Mouse (Mus musculus) 3T3-L1 (cell line): ENCODE measurements at regions not wholly inside any gene's neighbourhood (a gene's known extent, or its start where the extent isn't known, plus 50 kb on each side); places are given as distances from the start of the nearest gene placed in this dataset.
A peak's percentile ranks its signal among the peaks of the same experiment; 100 is the strongest.

ENCODE experiments used
- DNase-seq: peaks from one replicate; pipeline ENCODE4 v3.0.0-alpha.2; 2015; ENCODE audit warnings: low read depth, low spot score

DNA sequence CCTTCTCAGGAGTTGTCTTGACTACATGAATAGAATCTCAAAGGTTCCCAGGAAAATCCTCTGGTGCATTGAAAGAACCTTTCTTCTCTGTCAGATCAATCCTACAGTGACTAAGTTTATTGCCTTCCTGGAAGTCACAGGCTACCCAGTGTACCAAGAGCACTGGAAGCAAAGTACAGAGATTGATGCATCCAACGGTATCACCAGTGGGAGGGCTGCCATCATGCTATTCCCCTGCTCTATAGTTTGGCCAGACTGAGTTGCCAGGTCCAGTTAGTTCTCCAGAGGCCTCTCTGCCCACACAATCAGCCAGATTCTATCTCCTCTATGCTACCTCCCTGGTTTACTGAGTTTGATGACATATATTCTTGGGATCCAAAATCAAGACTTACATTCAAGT lies 96.9 kb upstream of the Gm6657 start:
- DNase-seq, result no peak

DNA sequence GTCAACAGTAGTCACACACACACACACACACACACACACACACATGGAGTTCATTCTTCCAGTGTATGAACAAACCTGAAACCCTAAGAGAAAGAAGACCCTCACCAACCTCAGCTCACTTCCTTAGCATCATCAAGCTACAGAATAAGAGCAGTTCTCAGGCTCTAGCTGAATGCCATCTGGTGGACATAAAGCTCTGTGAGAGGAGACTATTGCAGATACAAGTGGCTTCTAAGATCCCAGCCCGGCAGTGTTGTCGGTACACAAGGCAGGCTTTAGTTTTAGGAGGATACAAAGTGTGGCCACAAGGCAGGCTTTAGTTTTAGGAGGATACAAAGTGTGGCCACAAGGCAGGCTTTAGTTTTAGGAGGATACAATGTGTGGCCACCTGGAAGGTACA lies 96.3 kb upstream of the Gm6657 start:
- DNase-seq, result no peak

DNA sequence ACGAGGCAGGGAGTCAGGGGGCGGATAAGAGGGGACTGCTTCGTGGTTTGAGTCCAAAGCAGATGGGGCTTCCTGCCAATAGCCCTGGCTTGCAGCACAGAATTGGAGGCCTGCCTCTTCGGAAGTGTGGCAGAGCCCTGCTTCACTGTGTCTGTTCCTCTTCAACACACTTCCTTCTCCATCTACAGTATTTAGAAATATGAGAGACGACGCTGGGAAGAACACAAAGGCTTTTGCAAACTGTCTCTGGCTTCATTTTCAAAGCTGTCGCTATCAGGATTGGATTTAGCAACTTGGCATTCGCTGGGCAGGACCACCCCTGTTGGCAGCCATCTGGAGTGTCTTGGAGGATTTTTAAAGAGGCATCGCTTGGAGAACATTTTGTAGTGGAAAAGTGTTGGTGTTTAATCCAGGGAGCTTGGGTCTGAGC lies 95.3 kb upstream of the Gm6657 start:
- DNase-seq, result no peak

DNA sequence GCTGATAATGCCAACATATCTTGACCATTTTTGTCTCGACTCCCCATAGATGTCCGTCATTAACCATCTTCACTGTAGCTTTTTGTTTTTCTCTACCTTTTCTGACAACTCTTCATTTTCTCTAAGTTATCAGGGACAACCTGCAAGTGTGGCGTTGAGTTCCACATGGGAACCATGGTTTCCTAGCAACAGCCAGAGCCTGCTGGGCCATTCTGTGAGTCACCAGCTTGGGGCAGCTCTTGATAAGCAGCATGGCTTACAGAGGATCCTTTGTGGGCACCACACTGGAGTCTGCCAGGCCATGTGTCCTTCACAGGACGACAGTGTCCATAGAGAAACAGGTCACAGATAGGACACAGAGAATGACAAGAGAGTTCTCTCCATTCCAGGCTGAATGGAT lies 94.3 kb upstream of the Gm6657 start:
- peak; percentile 13 for DNase-seq

DNA sequence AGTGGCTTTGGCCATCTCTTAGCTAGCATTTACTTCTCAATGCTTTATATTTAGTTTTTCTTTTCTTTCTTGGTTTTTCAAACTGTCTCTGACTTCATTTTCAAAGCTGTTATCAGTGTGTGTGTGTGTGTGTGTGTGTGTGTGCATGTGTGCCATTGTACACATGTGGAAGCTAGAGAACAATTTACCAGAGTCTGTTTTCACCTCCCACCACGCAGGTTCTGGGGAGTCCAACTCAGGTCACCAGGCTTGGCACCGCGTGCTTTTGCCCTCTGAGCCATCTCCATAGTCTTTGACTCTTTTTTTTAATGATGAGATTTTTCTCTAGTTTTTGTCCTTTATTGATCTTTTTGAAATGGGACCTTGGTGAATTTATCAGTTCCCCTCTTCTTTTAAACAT lies 93.3 kb upstream of the Gm6657 start:
- DNase-seq, result no peak

DNA sequence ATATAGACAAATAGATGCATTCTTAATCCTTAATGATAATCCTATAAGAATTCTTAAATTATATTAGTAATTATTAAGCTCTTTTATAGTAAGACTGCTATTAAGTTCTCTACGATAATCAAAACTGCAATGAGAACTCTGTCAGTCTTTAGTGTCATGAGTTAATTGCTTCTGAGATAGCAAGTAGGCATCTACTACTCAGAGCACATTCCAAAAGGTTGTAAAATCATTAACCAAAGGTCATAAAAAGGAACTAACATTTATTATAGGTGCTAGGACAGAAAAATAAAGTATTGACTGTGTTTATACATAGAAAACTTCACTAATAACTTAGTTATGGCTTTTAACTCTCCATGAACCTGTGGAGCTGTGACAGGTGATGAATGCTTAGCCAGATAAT lies 84.1 kb upstream of the Gm6657 start:
- DNase-seq, result no peak

DNA sequence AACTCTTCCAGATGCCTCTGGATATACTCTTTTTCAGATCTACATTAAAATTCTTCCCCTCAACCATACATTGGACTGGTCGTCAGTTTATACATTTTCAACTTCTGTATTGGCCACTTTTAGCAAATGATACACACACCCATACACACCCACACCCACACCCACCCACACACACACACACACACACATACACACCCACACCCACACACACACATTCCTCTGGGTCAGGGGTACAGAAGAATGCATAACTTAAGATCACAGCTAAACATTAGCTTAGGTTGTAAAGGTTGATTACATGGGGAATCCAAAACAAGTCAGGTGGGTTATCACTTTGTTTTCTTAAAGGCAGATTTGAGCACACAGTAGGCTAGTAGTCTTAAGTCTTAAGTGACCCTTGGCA lies 75.9 kb upstream of the Gm6657 start:
- no peak for DNase-seq

DNA sequence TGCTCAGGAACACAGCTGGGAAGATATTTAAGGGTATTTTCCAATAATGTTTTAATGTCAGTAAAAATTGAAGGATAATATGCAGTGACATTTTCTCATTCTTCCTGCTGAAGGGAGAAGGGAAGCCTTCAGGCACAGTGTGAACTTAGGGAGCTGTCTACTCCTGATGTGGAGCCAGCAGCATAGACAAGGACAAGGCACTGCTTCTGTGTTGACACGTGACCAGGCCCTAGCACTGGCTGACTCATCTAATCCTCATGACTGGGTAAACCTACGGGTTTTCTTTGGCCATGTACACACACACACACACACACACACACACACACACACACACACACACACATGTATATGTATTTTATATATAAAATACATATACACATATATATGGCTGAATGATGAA lies 74.8 kb upstream of the Gm6657 start:
- peak; percentile 40 for DNase-seq

DNA sequence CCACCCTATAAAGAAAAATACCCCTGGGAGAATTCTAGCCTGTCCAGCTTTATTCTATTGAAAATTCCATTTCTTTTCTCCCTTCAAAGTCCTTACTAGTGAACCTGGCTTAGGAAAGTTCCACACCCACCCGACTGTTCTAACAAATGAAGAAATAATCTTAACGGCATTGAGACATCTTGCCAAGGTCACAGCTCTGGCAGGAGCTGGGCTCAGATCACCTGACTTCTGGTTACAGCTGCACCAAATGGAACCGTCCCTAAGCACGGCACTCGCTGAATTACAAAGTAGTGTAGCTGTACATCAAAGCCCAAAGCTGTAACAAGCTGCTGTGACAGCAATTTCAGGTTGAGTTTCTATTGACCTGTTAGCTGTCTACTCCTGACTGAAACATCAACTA lies 74.2 kb upstream of the Gm6657 start:
- DNase-seq, result no peak

DNA sequence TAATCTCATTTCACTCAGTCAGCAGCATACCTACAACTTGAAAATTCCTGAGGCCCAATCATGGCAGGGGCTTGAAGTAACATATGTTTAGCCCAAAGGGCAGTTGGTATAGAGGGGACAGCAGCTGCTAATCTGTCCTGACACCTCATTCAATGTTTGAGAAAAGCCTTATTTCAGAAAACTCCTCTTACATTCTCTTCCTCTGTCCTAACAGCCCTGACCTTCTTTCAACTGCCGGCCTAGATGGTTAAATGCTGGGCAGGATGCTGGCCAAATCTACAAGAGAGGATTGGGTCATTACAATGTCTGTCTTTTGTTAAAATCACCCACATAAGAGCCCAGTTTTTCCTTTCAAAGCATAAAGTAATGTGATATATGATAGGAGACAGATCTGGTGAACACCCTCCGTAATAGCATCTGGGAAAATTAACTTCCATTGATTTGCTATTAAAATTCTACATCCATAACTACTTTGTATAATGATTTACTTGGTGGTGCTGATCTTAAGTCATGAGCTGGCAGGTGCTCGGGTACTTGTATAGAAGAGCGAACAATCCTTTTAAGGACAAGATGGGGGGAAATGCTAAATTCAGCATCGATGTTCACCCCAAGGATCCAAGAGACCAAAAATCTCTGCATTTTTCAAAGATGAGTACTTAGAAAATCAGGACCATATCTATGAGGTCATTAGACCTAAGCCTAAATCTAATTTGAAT lies 64.8 kb upstream of the Gm6657 start:
- no peak for DNase-seq

DNA sequence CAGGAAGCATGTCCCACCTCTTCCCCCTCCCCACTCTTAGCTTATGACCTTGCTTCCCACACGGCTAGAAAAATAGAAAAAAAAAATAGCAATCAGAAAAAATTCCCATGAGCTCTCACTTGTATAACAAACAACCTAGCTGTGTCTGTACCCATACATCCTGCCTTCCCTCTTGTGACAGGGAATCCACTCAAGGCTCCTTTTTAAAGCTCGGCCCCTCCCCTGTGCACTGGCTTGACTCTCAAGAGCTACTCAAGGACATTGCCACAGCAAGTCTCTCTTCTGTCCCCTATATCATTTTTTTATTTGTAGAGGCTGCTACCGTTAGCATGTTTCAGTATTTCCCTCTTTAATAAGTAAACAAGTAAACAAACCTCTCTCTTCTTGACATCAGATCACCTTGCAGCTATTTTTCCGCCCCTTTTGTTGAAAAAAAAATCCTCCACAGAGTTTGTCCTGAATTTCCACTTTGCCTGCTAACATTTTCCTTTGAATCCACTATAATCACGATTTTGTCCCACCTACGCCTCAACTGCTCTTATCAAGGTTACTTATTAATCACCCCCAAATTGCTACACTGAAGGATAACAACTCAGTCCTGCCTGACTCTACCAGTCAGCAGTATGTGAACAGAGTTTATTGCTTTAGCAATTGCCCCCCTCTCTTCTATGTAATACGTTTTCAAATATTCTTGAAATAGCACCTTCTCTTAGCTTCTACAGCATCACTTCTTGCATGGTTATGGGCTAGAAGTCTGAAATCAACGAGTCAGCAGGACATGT lies 61.8 kb upstream of the Gm6657 start:
- DNase-seq, result no peak

DNA sequence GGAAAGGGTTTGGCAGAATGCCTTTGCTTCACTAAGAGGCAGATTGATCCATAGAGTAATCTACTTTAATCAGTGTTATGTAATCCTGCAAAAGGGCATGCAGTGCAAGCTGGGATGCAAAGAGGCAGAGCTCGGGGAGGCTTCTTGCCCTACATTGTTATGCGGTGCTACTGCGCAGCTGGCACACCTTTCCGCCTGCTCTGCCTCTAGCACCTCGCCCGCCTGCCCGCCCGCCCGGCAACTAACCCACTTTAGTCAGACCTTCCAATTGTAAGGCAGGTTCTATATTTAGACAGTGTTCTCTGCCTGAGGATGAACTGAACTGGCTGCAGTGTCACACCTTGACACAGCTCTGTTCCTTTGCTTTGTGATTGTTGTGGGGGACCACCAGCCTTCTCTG lies 60.7 kb upstream of the Gm6657 start:
- no peak for DNase-seq

DNA sequence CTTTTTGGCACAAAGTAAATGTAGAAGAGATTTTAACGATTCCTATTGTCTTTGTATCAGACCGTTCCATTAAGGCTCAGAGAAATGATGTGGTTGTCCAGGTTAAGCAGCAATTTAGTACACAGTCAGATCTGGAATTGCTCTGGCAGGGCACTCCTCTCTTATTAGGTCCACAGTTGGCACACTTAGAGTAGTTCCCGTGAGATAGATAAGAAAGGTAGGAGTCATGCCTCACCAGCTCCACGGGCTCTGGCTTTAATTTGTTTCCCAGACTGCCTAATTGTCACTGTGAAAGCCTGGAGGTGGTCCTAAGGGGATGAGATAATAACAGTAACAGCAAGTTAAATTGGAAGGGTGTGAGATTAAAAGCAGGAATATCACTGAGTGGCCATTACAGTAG lies 60.1 kb upstream of the Gm6657 start:
- DNase-seq, result no peak

DNA sequence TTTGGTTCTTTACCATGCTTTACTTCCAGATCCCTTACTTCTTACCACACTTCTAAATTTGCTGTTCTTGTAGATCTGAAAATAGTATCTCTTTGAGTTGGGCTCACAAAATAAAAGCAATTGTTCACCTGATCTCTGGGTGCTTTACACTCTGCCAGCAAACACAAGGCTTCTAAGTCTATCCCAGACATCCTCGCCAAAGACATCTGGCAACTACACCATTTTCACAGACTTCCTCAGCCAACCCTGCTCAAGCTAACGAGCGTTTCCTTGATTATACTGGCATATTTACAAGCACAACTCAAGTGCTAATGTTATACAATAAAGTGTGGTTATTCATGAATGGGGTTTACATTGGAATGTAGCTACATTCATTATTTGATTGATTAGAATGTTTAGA lies 56.8 kb upstream of the Gm6657 start:
- DNase-seq, result no peak

DNA sequence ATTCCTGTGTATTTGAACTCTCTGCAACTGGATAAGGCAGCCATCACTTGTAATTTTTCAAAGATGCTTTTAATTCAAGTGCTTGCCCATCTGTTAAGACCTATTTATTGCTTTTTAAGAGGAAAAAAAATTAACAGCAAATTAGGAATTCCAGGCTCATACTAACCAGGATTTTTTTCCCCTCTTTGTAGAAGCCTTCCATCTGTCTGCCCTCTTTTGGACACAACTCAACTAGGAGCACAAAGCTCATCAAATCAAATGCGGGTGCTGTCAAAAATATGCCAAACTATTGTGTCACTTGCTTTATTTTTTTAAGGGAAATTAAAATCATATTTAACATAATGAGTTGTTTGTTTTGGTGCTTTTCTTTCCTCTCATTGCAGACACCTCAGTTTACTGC lies 55.6 kb upstream of the Gm6657 start:
- no peak for DNase-seq
